Mouse (Mus musculus) heart, postnatal 10 days (tissue): ENCODE results near the gene Kcne2. TPM values are rescaled to one million over a fixed set of nuclear protein-coding genes. Genes with fewer than 3 reads are reported as not detected.

ENCODE experiments used
- total RNA-seq, 2 experiments: library from RNA; stranded (reverse); gene quantifications; 2 replicates each; pipeline ENCODE4 v1.2.3; 2021

Gene Kcne2
- total RNA-seq, 2 experiments from 2014 or later, result not detected

Other genes starting within 250 kb of the Kcne2 start
- gene Mrps6, start 234.1 kb upstream of the Kcne2 start, total RNA-seq, result 10 to 100 TPM; 46.8 to 50.3 TPM
- gene Gm49711, start 234.1 kb upstream of the Kcne2 start, total RNA-seq, result not detected
- gene Slc5a3, start 234.1 kb upstream of the Kcne2 start, total RNA-seq, result 1 to 10 TPM; 4.5 to 5.0 TPM
- gene Smim11, start 8.9 kb downstream of the Kcne2 start, total RNA-seq, result 10 to 100 TPM; 48.9 to 54.0 TPM
- gene Fam243, start 29.1 kb downstream of the Kcne2 start, total RNA-seq, result 1 to 10 TPM in 1 of 2 experiments, under 1 TPM in 1; 0.62 to 1.2 TPM
- gene Kcne1, start 67.1 kb downstream of the Kcne2 start, total RNA-seq, result 100 to 1,000 TPM; 415 to 442 TPM
- 10 to 100 TPM; 87.4 to 90.2 TPM for gene Rcan1, start 178.5 kb downstream of the Kcne2 start, total RNA-seq
- gene Clic6, start 193.3 kb downstream of the Kcne2 start, total RNA-seq, result under 1 TPM; 0.12 to 0.29 TPM